Mouse (Mus musculus) 416B (cell line): ENCODE results near the gene Sowaha.
A peak's percentile ranks its signal among the peaks of the same experiment; 100 is the strongest.
"Not testable (repeated sequence)": the region's sequence is repeated elsewhere in the genome, so short reads cannot be mapped to it uniquely, and the experiment has no call there.

Experiments
- DNase-seq: peaks from one replicate; pipeline ENCODE4 v3.0.0; 2011; ENCODE audit warnings: low read depth

Sowaha gene

DNA sequence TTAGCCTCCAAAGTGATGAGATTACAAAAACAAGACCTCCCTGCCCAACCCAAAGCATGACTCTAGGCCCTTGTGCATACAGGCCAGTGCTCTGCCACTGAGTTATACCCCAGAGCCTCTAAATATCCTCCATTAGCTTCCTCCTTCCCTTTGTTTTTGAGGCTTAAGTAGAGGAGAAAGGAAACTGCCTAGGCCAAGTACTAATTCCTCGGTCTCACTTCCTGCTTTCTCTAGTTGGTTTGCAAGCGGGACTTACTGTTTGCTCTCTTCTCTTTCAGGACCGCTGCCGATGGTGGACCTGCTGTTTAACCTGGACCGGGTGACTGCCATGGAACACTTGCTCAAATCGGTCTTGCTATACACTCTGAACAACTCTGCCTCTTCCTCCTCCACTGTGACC lies 43.7 kb downstream of the Sowaha start:
- DNase-seq, result no peak

DNA sequence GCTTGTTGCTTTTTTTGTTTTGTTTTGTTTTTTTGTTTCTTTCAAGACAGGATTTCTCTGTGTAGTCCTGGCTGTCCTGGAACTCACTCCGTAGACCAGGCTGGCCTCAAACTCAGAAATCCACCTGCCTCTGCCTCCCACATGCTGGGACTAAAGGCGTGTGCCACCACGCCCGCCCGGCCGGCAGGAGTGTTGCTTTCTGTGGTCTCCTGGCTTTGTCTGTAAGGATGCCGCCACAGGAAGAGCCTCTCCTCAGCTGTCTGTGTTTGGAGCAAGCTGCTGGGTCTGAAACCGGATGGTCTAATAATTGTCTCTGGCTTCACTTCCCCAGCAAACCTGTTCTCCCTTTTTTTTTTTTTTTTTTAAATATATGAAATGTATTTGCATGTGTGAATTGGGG lies 44.6 kb downstream of the Sowaha start:
- DNase-seq, result peak; percentile 32

DNA sequence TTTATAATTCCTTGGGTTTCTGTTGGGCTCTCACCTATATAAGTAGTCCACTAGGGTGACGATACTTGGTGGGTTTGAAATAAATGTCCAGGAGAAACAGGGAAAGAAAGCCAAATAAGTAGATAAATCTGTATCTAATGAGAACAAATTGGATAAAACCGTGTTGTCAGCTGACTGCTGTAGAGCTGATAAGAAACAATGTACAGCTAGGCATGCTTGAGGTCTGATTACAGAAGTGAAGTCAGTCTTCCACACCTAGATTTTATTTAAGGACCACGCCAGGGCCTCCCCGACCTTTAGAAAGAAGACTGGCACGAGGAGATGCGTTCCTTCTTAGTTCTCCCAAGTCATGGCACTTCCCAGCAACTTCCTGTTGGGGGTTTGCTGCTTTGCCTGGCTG lies 47.0 kb downstream of the Sowaha start:
- DNase-seq, result no peak

DNA sequence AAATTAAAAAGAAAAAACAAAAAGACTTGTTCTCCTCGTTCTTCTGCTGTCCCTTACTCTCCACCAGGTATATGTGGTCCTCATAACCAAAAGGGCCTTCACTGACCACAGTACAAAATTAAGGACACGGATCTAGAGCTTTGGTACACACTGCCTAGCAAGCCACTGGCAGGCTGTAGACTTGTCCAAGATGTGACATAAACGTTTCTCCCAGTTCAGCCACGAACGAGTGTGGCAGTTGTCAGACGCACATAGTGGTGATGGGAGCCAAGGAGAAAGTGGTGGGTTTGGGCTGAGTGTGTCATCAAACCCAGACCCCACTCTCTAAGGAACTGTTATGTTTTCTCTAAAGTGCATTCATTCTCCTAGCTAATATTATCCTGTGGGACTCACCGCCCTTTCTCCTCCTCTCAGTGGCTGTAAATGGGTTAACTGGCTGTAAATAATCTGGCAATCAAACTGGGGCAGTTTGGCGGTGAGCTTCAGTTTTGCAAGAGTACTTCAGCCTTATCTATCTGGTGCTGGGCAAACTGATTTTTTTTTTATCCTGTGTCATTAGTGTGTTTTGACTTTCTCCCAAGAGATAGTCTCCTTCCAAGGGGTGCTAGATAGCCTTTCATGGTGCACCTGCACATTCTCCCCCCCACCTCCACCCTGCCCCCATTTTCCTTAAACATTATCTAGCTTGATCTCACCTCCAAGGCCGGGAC lies 48.6 kb downstream of the Sowaha start:
- peak; percentile 73 for DNase-seq

DNA sequence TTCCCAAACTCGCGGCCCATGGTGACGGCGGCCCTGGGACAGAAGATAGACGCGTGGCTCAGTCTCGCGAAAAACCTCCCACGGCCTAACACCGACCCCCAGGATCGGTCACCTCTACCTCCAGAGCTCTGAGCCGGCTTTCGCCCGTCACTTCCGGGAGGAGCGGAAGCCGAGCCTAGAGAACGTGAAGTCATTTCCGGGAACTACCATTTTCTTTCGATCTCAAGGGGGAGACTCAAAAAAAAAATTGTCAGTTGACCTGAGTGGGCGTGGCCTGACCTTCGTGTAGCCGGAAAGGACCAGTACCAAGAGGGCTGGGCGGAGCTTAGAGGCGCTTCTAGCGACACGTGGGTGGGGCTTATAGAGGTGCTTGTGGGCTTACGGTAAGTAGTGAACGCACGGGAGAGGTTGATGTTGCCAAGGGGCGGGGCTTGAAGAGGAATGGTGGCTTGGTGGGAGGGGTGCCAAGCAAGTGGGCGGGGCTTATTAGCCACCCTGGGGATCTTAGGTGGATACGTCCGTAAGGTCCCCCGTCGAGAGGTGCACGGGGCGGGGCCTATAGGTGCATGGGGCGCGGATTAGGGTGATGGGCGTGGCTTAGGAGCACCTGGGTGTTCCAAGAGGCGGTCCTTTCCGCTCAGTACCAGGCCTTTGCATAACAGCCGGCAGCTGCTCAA lies 49.3 kb downstream of the Sowaha start, which contains the start of the genes Uqcrq and Gdf9:
Gene Uqcrq (minus strand): TSS at position 162 of the 677 bp plus-strand sequence.
Gene Gdf9 (plus strand): TSS at position 354 of the 677 bp plus-strand sequence.
- DNase-seq, result peak; percentile 100

DNA sequence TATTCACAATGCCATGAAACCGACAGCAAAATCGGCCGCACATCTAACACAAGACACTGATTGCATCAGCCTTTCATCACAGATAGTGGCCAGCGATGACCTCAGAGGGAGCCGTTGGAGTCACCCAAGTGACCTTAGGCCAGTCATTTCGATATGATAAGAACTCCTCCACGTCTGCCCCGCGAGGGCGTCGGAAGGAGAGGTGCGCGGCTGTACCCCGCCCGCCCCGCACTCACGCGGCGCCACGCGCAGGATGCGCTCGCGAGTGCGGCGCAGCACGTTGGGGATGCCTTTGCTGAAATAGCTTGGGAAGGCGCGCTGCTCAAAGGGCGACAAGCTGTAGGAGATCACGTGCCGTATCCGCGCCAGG lies 49.8 kb downstream of the Sowaha start:
- peak; percentile 83 for DNase-seq

DNA sequence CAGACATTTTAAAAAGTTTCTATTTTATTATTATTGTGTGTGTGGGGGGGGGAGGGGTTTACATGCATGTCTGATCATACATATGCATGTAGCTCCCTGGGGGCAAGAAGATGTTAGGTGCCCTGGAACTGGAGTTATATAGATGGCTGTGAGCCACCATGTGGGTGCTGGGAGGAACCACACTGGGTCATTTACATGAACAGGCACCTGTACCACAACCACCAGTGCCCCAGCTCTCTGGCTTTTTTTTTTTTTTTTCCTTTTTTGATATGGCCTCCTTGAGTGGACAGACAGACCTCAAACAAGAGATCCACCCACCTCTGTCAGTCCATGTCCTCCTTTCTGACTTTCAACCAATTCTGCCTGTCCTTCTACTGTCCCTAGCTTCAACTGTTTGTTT lies 50.9 kb downstream of the Sowaha start:
- DNase-seq, result peak; percentile 33

DNA sequence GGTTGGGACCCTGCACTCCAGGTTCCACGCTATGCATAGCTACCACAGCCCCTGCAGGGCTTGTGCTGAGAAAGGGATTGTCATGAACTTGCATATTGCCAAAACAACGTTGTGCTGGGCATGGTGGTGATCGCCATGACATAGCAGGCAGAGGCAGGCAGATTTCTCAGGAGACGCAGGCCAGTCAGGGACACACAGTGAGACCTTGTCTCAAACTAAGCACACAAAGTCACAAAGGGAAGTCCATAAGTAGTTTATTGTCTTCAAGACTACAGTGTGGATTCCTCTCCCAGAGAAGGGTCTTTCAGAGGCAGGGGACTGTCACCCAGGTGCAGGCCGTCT lies 51.4 kb downstream of the Sowaha start:
- DNase-seq, result no peak

DNA sequence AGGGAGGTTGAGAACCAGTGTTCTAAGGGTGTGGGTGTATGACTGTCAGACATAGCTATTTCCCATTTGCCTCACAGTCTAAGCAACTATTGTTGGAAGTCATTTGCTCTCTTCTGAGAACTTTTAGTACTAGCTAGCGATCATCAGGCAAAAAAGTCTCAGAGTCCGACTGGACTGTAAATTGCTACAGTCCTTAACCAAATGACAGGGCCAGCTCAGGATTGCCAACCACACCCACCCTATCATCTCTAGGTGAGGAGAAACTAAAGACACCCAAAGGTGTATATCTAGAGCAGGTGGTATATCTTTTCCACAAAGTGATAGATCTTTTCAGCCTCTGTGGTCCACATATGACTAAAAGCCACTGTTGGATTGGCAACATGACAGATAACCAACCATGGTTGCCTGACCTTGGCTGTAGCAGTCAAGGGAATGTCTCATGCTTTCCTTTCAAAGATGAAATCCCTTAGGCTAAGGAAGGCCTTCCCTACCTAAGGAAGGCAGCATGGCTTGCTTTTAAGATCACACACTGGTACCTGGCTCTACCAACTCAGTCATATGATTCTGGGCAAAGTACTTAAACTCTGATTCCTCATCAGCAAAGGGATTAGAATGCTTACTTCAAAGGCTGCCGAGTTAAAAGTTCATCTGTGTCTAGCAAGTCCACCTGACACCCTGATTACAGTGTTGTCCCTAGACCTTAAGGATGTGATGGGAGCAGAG lies 51.9 kb downstream of the Sowaha start:
- DNase-seq, result no peak

DNA sequence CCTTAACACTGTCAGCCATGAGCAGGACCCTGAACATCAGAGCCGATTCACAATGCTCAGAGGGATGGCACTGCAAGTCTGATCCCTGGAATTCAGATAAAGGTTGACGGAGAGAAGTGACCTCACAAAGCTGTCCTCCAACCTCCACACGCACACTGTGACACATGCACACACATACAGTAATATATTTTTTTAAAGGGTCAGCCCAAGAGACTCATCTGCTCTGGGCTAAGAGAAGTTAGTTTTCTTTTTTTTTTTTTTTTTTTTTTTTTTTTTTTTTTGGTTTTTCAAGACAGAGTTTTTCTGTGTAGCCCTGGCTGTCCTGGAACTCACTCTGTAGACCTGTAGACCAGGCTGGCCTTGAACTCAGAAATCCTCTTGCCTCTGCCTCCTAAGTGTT lies 53.2 kb downstream of the Sowaha start:
- not testable (repeated sequence) for DNase-seq
